Mouse (Mus musculus) limb, embryonic 14.5 days (tissue): Measurements from ENCODE around the gene Tead3. TPM values are rescaled to one million over a fixed set of nuclear protein-coding genes. Genes with fewer than 3 reads are reported as not detected.

Experiments
- ATAC-seq: fragments of 200-750 bp; cut with Nextera tagmentation; 2 replicates; pipeline ENCODE4 v1.8.0; 2017; ENCODE audit warnings: low read depth, moderate number of reproducible peaks, moderate TSS enrichment; ENCODE audit not compliant: low FRiP score
- DNase-seq: peaks from one replicate; pipeline ENCODE4 v3.0.0-alpha.2; 2015; ENCODE audit warnings: low spot score
- H3K27ac ChIP-seq: fragments of 300-500 bp; sonication (generic); replicated peaks from 2 replicates; pipeline ENCODE4 v1.5.1; 2014; ENCODE audit warnings: low read depth, mild to moderate bottlenecking, low read length, moderate library complexity, mixed read lengths
- H3K27me3 ChIP-seq: fragments of 300-500 bp; sonication (generic); 2 replicates; pipeline ENCODE4 v1.6.1; 2014; ENCODE audit warnings: low read length, mixed read lengths; ENCODE audit not compliant: control insufficient read depth, insufficient read depth
- H3K36me3 ChIP-seq: fragments of 300-500 bp; sonication (generic); 2 replicates; pipeline ENCODE4 v1.6.1; 2014; ENCODE audit warnings: mild to moderate bottlenecking, low read length, moderate library complexity, mixed read lengths; ENCODE audit not compliant: control insufficient read depth, insufficient read depth
- H3K4me1 ChIP-seq: fragments of 300-500 bp; sonication (generic); 2 replicates; pipeline ENCODE4 v1.6.1; 2014; ENCODE audit warnings: antibody characterized with exemption, low read length, mixed read lengths; ENCODE audit not compliant: control insufficient read depth, insufficient read depth
- H3K4me2 ChIP-seq: fragments of 300-500 bp; sonication (generic); replicated peaks from 2 replicates; pipeline ENCODE4 v1.6.1; 2014; ENCODE audit warnings: low read depth, mild to moderate bottlenecking, low read length, moderate library complexity; ENCODE audit not compliant: severe bottlenecking
- H3K4me3 ChIP-seq: fragments of 300-500 bp; sonication (generic); replicated peaks from 2 replicates; pipeline ENCODE4 v1.5.1; 2014; ENCODE audit warnings: low read length
- H3K9ac ChIP-seq: fragments of 300-500 bp; sonication (generic); 2 replicates; pipeline ENCODE4 v1.6.1; 2014; ENCODE audit warnings: mild to moderate bottlenecking, low read depth, low read length, moderate library complexity; ENCODE audit not compliant: severe bottlenecking
- H3K9me3 ChIP-seq: fragments of 300-500 bp; sonication (generic); 2 replicates; pipeline ENCODE4 v1.6.1; 2016; ENCODE audit warnings: low read length; ENCODE audit not compliant: control insufficient read depth
- POLR2A ChIP-seq: fragments of 200-500 bp; IDR thresholded peaks from 2 replicates; pipeline ENCODE4 v1.8.0; 2012; ENCODE audit warnings: inconsistent platforms, mild to moderate bottlenecking, moderate library complexity, borderline replicate concordance; ENCODE audit not compliant: insufficient read depth, insufficient read length; ENCODE audit errors: extremely low read depth
- WGBS: fragments of 180-500 bp; shearing (Covaris S2); extraction: QIAGEN DNeasy Blood & Tissue Kit; methylation state at CpG from one replicate; pipeline ENCODE4 v1.1.7; 2014; 5-methylcytosine and 5-hydroxymethylcytosine counted together
- polyA plus RNA-seq, 2 experiments: library from polyadenylated mRNA; depleted of rRNA in 1 of 2; stranded (reverse) in 1 of 2; unstranded in 1 of 2; fragments of >200 nt; fragmentation: Nextera tagmentation in 1 of 2; extraction: Ambion mirVana in 1 of 2; gene quantifications; 2 replicates each; pipeline versions ENCODE4 v1.2.1 to v1.2.3; 2012 to 2014

The Tead3 gene
- polyA plus RNA-seq, 2 experiments = 17.4 to 85.6 TPM

GRCm38 (mm10) chr17:28374494-28374893 lies 23.9 kb upstream of the Tead3 start:
- DNase-seq = no peak
- no peak overlapping the region for H3K9ac ChIP-seq
- no peak for ATAC-seq
- WGBS = 15% methylated on average over 16 of the region's 16 CpGs
- H3K36me3 ChIP-seq = no peaks in the 10 kb centered on the region
- no peak for TF ChIP-seq POLR2A
- peaks cover 27% of the 10 kb centered on the region; the same call in 1 of the 2 replicates for H3K27me3 ChIP-seq
- no peak overlapping the region for H3K27ac ChIP-seq
- no peaks in the 10 kb centered on the region for H3K4me1 ChIP-seq
- no peaks in the 10 kb centered on the region for H3K9me3 ChIP-seq
- H3K4me2 ChIP-seq = no peak overlapping the region
- no peak overlapping the region for H3K4me3 ChIP-seq

- no peaks in the 10 kb centered on the region for H3K4me1 ChIP-seq
- H3K4me3 ChIP-seq = no peak overlapping the region
- no peak for TF ChIP-seq POLR2A
- no peak overlapping the region for H3K27ac ChIP-seq
- peaks cover 27% of the 10 kb centered on the region; the same call in 1 of the 2 replicates for H3K27me3 ChIP-seq
- no peaks in the 10 kb centered on the region for H3K9me3 ChIP-seq
- no peak for ATAC-seq
- peak; percentile 46 for DNase-seq
- H3K9ac ChIP-seq = no peak overlapping the region
- H3K4me2 ChIP-seq = no peak overlapping the region
- no peaks in the 10 kb centered on the region for H3K36me3 ChIP-seq
- 16% methylated on average over 10 of the region's 10 CpGs for WGBS
Observed at GRCm38 (mm10) chr17:28373821-28374220, 23.2 kb upstream of the Tead3 start.

GRCm38 (mm10) chr17:28371941-28372340 lies 21.3 kb upstream of the Tead3 start:
- ATAC-seq = no peak
- Histone ChIP-seq H3K4me1 (no peaks in the 10 kb centered on the region), H3K36me3 (no peaks in the 10 kb centered on the region), H3K27ac (no peak overlapping the region), H3K27me3 (peaks cover 27% of the 10 kb centered on the region; the same call in 1 of the 2 replicates), H3K9me3 (no peaks in the 10 kb centered on the region), H3K4me2 (no peak overlapping the region), H3K9ac (no peak overlapping the region), H3K4me3 (no peak overlapping the region)
- no peak for TF ChIP-seq POLR2A
- 80% methylated on average over 1 of the region's 1 CpGs for WGBS
- DNase-seq = no peak

GRCm38 (mm10) chr17:28371286-28371685 lies 20.7 kb upstream of the Tead3 start:
- no peaks in the 10 kb centered on the region for H3K4me1 ChIP-seq
- no peak overlapping the region for H3K9ac ChIP-seq
- no peak for ATAC-seq
- no peak overlapping the region for H3K27ac ChIP-seq
- no peak for DNase-seq
- H3K27me3 ChIP-seq = peaks cover 24% of the 10 kb centered on the region; the same call in 1 of the 2 replicates
- WGBS = 65% methylated on average over 2 of the region's 2 CpGs
- no peak for TF ChIP-seq POLR2A
- no peaks in the 10 kb centered on the region for H3K9me3 ChIP-seq
- H3K4me3 ChIP-seq = no peak overlapping the region
- H3K4me2 ChIP-seq = no peak overlapping the region
- H3K36me3 ChIP-seq = no peaks in the 10 kb centered on the region

GRCm38 (mm10) chr17:28369056-28369455 lies 18.4 kb upstream of the Tead3 start:
- Histone ChIP-seq H3K4me3 (no peak overlapping the region), H3K27ac (no peak overlapping the region), H3K9me3 (no peaks in the 10 kb centered on the region), H3K4me2 (no peak overlapping the region), H3K4me1 (peaks cover 3% of the 10 kb centered on the region; the same call in 1 of the 2 replicates), H3K27me3 (peaks cover 16% of the 10 kb centered on the region), H3K9ac (no peak overlapping the region), H3K36me3 (no peaks in the 10 kb centered on the region)
- no peak for ATAC-seq
- WGBS = 83% methylated on average over 5 of the region's 5 CpGs
- DNase-seq = no peak
- no peak for TF ChIP-seq POLR2A

DNA sequence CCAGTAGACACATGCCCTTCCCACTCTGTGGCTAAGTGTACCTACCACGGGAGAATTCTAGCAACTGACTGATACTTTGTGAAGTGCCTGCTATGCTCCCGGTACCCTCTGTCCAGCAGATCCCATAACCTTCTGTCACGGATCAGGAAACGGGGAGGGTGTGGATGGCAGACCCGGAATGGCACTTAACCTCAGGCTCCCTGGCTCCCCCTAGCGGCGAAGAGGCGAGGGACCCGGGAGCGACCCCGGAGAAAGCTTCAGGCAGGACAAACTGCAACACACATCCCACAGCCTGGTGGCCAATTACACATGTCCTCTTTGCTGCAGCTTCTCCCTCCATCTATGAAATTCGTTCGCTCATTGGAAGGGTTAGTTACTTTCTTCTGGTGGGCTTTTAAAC lies 17.8 kb upstream of the Tead3 start:
- ATAC-seq (peak; percentile 42; the same call in 1 of the 2 replicates), DNase-seq (peak; percentile 54)
- no peak for TF ChIP-seq POLR2A
- Histone ChIP-seq H3K36me3 (no peaks in the 10 kb centered on the region), H3K9me3 (no peaks in the 10 kb centered on the region), H3K27ac (no peak overlapping the region), H3K4me3 (no peak overlapping the region), H3K4me1 (peaks cover 9% of the 10 kb centered on the region), H3K9ac (no peak overlapping the region), H3K27me3 (peaks cover 19% of the 10 kb centered on the region), H3K4me2 (no peak overlapping the region)
- 6% methylated on average over 13 of the region's 13 CpGs for WGBS
